Mouse (Mus musculus) limb, embryonic 11.5 days (tissue): ENCODE results near the gene Tmem38b. TPM values are rescaled to one million over a fixed set of nuclear protein-coding genes. Genes with fewer than 3 reads are reported as not detected.

Experiments
- ATAC-seq: fragments of 200-750 bp; cut with Nextera tagmentation; 2 replicates; pipeline ENCODE4 v1.8.0; 2017; ENCODE audit warnings: low read depth; ENCODE audit not compliant: insufficient number of reproducible peaks, low FRiP score, low TSS enrichment
- DNase-seq: peaks from one replicate; pipeline ENCODE4 v3.0.0-alpha.2; 2015; ENCODE audit warnings: low spot score
- H3K27ac ChIP-seq: fragments of 300-500 bp; sonication (generic); replicated peaks from 2 replicates; pipeline ENCODE4 v1.5.1; 2014; ENCODE audit warnings: low read depth, mild to moderate bottlenecking, low read length
- H3K27me3 ChIP-seq: fragments of 300-500 bp; sonication (generic); 2 replicates; pipeline ENCODE4 v1.6.1; 2014; ENCODE audit warnings: mild to moderate bottlenecking, low read length, mixed read lengths; ENCODE audit not compliant: control insufficient read depth, insufficient read depth
- H3K36me3 ChIP-seq: fragments of 300-500 bp; sonication (generic); 2 replicates; pipeline ENCODE4 v1.6.1; 2014; ENCODE audit warnings: mild to moderate bottlenecking, low read length, moderate library complexity, mixed read lengths; ENCODE audit not compliant: control insufficient read depth, insufficient read depth
- H3K4me1 ChIP-seq: fragments of 300-500 bp; sonication (generic); 2 replicates; pipeline ENCODE4 v1.6.1; 2014; ENCODE audit warnings: low read length, mixed read lengths; ENCODE audit not compliant: control insufficient read depth, insufficient read depth
- H3K4me2 ChIP-seq: fragments of 300-500 bp; sonication (generic); 2 replicates; pipeline ENCODE4 v1.6.1; 2014; ENCODE audit warnings: low read depth, mild to moderate bottlenecking, moderate library complexity; ENCODE audit not compliant: severe bottlenecking
- H3K4me3 ChIP-seq: fragments of 300-500 bp; sonication (generic); 2 replicates; pipeline ENCODE4 v1.5.1; 2014; ENCODE audit warnings: low read depth, low read length
- H3K9ac ChIP-seq: fragments of 300-500 bp; sonication (generic); 2 replicates; pipeline ENCODE4 v1.6.1; 2014; ENCODE audit warnings: mild to moderate bottlenecking, low read length
- H3K9me3 ChIP-seq: fragments of 300-500 bp; sonication (generic); 2 replicates; pipeline ENCODE4 v1.6.1; 2016; ENCODE audit warnings: low read length; ENCODE audit not compliant: control insufficient read depth
- WGBS: fragments of 180-500 bp; shearing (Covaris S2); extraction: QIAGEN DNeasy Blood & Tissue Kit; methylation state at CpG from one replicate; pipeline ENCODE4 v1.1.7; 2014; 5-methylcytosine and 5-hydroxymethylcytosine counted together
- polyA plus RNA-seq: library from polyadenylated mRNA; unstranded; fragments of >200 nt; fragmentation: Nextera tagmentation; extraction: Ambion mirVana; gene quantifications from 2 replicates; pipeline ENCODE4 v1.2.1, GENCODE M21; 2014

The Tmem38b gene
- 5.1 and 5.4 TPM in 2 replicates for polyA plus RNA-seq

GRCm38 (mm10) chr4:53825821-53826605, at the start of gene Tmem38b:
Gene Tmem38b (plus strand): TSS chr4:53826045.
- no peaks in the 10 kb centered on the region for H3K27me3 ChIP-seq
- H3K9me3 ChIP-seq: no peaks in the 10 kb centered on the region

GRCm38 (mm10) chr4:53781396-53781795, 44.4 kb upstream of the Tmem38b start:
- H3K27me3 ChIP-seq: peaks cover 10% of the 10 kb centered on the region; the same call in 1 of the 2 replicates
- no peaks in the 10 kb centered on the region for H3K36me3 ChIP-seq
- WGBS: 71% methylated on average over 4 of the region's 4 CpGs
- DNase-seq (no peak), ATAC-seq (no peak)
- no peak overlapping the region for H3K9ac ChIP-seq
- no peak overlapping the region for H3K4me3 ChIP-seq
- no peaks in the 10 kb centered on the region for H3K9me3 ChIP-seq
- no peak overlapping the region for H3K27ac ChIP-seq
- H3K4me2 ChIP-seq: no peak overlapping the region
- H3K4me1 ChIP-seq: no peaks in the 10 kb centered on the region

More at GRCm38 (mm10) chr4:53825821-53826605, at the start of gene Tmem38b:
- peak within 1 kb of the TSS; percentile 58 for H3K4me2 ChIP-seq
- no peak within 1 kb of the TSS for H3K27ac ChIP-seq
- DNase-seq: peak; percentile 88
- H3K36me3 ChIP-seq: no peaks in the 10 kb centered on the region
- under 1% methylated on average over 55 of the region's 55 CpGs for WGBS
- ATAC-seq: peak; percentile 88
- no peaks in the 10 kb centered on the region for H3K4me1 ChIP-seq
- H3K4me3 ChIP-seq: peak within 1 kb of the TSS; percentile 88
- H3K9ac ChIP-seq: peak within 1 kb of the TSS; percentile 77

- ATAC-seq: no peak
- no peaks in the 10 kb centered on the region for H3K9me3 ChIP-seq
- no peak overlapping the region for H3K4me2 ChIP-seq
- no peak overlapping the region for H3K9ac ChIP-seq
- no peaks in the 10 kb centered on the region for H3K36me3 ChIP-seq
- 35% methylated on average over 14 of the region's 14 CpGs for WGBS
- H3K4me1 ChIP-seq: no peaks in the 10 kb centered on the region
- no peak for DNase-seq
- H3K4me3 ChIP-seq: no peak overlapping the region
- H3K27ac ChIP-seq: no peak overlapping the region
- no peaks in the 10 kb centered on the region for H3K27me3 ChIP-seq
Measured at GRCm38 (mm10) chr4:53782216-53783070, 43.4 kb upstream of the Tmem38b start.

- no peaks in the 10 kb centered on the region for H3K27me3 ChIP-seq
- H3K9me3 ChIP-seq: no peaks in the 10 kb centered on the region
- no peak overlapping the region for H3K4me3 ChIP-seq
- no peak overlapping the region for H3K9ac ChIP-seq
- ATAC-seq (no peak), DNase-seq (no peak)
- H3K4me1 ChIP-seq: no peaks in the 10 kb centered on the region
- H3K27ac ChIP-seq: no peak overlapping the region
- WGBS: 79% methylated on average over 15 of the region's 15 CpGs
- H3K4me2 ChIP-seq: no peak overlapping the region
- no peaks in the 10 kb centered on the region for H3K36me3 ChIP-seq
Measured at GRCm38 (mm10) chr4:53785746-53786398, 40.0 kb upstream of the Tmem38b start.

GRCm38 (mm10) chr4:53786851-53787250, 39.0 kb upstream of the Tmem38b start:
- no peak for ATAC-seq
- Histone ChIP-seq H3K9me3 (no peaks in the 10 kb centered on the region), H3K27ac (no peak overlapping the region), H3K4me3 (no peak overlapping the region), H3K4me1 (no peaks in the 10 kb centered on the region), H3K27me3 (no peaks in the 10 kb centered on the region), H3K4me2 (no peak overlapping the region), H3K36me3 (no peaks in the 10 kb centered on the region), H3K9ac (no peak overlapping the region)
- whole genome bisulfite sequencing: 74% methylated on average over 5 of the region's 5 CpGs
- DNase-seq: no peak

GRCm38 (mm10) chr4:53789346-53789745, 36.5 kb upstream of the Tmem38b start:
- Histone ChIP-seq H3K9ac (no peak overlapping the region), H3K27ac (no peak overlapping the region), H3K36me3 (no peaks in the 10 kb centered on the region), H3K4me3 (no peak overlapping the region), H3K9me3 (no peaks in the 10 kb centered on the region), H3K4me2 (no peak overlapping the region), H3K27me3 (no peaks in the 10 kb centered on the region), H3K4me1 (no peaks in the 10 kb centered on the region)
- 13% methylated on average over 4 of the region's 4 CpGs for WGBS
- DNase-seq (no peak), ATAC-seq (no peak)

- Histone ChIP-seq H3K9ac (no peak overlapping the region), H3K4me2 (no peak overlapping the region), H3K36me3 (no peaks in the 10 kb centered on the region), H3K27ac (no peak overlapping the region), H3K9me3 (no peaks in the 10 kb centered on the region), H3K27me3 (no peaks in the 10 kb centered on the region), H3K4me1 (no peaks in the 10 kb centered on the region), H3K4me3 (no peak overlapping the region)
- DNase-seq: no peak
- 92% methylated on average over 5 of the region's 5 CpGs for WGBS
- no peak for ATAC-seq
Measured at GRCm38 (mm10) chr4:53794257-53794966, 31.4 kb upstream of the Tmem38b start.

- Histone ChIP-seq H3K4me2 (no peak overlapping the region), H3K4me3 (no peak overlapping the region), H3K27me3 (no peaks in the 10 kb centered on the region), H3K9me3 (no peaks in the 10 kb centered on the region), H3K4me1 (no peaks in the 10 kb centered on the region), H3K36me3 (no peaks in the 10 kb centered on the region), H3K27ac (no peak overlapping the region), H3K9ac (no peak overlapping the region)
- 73% methylated on average over 2 of the region's 2 CpGs for WGBS
- no peak for ATAC-seq
- DNase-seq: no peak
Measured at GRCm38 (mm10) chr4:53795086-53795485, 30.8 kb upstream of the Tmem38b start.
